Mouse (Mus musculus) neural tube, embryonic 10.5 days (tissue): Measurements from ENCODE around the gene Gm5485.

Source experiments
- DNase-seq: peaks from one replicate; pipeline ENCODE4 v3.0.0-alpha.2; 2017; ENCODE audit warnings: low spot score; ENCODE audit errors: extremely low spot score

Gm5485 gene

DNA sequence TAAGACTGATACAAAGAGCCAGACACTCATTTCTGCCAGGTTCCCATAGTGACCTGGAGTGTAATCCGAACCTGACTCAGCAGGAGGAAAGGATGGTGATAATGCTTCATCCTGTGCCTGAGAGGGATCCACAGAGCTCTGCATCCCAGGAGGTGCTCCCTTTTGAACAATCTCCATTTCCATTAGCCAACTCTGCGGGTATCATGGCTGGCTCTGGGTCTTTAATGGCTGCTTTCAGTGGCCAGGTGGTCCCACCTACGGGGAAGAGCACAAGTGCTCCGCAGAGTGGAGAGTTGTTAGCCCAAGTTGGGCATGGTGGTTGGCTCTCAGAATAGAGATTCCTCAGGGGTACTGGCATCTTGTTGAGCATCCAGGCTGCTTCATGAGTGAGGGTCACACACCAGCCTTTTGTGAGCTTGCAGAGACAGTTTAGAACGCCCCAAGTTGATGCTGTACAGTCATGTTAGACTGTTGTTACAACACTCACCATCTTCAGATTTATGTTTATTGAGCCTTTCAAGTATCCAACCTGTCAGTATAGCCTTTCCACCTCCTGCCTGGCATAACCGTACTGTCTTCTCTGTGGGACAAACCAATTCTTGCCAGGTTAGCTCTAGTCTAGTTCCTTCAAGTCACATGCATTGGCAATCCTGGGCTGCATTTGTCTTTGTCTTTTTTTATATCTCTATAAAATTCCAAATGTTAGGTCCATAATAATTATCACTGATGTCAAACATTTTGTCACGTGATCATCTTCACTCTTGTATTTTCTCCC is 38.3 kb downstream of the Gm5485 start:
- DNase-seq: no peak

DNA sequence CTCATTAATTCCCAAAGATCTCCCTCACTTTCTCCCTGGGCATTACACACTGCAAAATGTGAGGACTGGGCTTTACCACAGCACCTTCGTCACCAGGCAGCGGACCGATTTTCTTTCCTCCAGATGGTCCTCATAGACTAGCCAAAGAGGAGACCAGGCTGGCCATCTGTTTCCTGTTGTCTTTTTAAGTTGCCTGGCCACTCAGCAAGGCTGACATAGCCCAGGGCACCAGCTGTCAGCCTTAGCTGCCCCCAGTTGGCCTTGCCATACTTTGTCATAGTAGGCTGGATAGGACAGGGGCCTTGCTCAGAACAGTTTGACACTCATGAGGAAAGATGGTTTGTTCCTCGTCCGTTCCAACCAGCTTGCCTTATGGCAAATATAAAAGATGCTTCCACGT is 39.8 kb downstream of the Gm5485 start:
- peak; percentile 26 for DNase-seq

DNA sequence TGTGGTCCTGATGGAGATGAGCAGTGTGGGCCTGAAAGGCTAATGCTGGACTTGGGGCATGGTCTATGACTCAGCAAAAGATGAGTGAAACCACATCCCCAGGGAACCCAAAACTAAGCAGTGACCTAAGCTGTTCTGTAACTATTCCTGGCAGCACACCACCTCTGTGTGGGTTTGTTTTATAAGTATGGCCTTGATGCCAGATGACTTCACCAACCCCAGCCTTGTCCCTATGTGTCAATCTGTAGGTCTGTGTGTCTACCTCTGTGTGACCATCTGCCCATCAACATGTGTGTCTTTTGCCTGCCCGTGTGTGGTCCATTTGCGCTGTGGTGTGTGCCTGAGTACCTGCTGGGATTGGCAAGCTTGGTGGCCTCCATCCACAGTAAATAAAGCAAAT is 44.1 kb downstream of the Gm5485 start:
- DNase-seq: no peak

DNA sequence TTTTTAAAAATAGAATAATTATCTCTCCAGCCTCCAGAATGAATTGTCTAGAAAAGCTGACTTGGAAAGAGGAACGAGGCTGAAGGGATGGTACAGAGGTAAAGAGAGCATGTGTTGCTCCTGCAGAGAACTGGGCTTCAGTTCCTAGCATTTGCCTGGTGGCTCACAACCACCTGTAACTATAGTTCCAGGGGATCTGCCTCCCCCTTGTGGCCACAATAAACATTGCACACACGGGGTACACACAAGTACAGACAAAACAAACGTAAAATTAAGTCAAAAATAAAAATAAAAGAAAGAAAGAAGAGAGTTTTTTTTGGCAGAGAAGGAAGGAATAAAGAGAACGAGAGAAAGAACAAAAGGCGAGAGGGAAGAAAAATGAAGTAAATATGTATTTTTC is 45.4 kb downstream of the Gm5485 start:
- DNase-seq: no peak

DNA sequence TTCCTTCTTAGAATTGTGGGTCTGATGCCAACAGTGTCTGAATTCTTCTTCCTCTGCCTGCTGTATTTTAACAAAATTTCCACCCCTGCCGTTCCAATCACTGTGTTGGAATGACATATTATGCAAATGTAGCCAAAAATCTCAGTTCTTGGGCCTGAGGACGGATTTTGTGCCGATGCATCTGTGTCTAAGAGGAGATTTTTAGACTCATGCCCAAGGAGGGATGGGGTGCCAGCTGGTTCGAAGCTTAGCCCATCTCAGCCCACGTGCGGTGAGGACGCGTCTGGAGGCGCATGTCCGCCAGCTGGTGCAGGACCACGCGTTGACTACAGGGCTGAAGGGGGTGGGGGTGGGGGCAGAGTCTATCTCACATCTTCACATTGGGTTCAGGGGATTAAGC is 51.3 kb downstream of the Gm5485 start:
- no peak for DNase-seq

DNA sequence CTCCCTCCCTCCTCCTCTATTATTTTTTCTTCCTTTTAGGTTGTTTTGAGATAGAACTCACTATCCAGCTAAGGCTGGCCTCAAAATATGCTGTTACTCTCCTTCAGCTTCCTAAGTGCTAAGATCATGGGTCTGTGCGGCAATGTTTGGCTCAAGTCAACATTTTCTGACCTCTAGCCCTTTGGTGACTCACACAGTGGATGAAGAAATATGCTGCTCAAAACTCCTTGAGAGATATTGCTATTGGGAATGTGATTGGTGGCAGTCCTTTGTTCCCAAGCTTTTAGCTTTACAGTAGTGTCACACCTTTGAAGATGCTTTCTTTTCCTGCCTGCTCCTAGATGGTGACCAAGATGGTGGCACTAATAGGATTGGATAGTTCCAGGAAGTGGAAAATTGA is 55.8 kb downstream of the Gm5485 start:
- DNase-seq: no peak

DNA sequence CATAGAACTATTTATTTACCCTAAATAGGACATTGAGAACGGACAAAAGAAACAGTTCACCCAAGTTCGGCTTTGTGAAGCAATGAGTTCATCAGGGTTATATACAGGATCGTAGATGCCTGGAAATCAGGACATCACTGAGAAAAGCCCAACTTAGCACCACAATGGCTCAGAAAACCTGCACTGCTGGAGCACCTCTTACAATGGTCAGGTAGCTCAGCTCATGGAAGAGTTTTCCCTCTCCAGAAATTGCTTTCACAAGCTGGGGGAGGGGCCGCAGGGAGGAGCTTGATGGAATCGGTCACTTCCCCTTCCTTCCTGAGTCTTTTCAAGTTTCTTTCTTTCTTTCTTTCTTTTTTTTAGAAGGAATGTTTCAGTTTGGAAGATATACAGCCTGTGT is 56.5 kb downstream of the Gm5485 start:
- DNase-seq: no peak
